Mouse (Mus musculus): ENCODE measurements around the gene Stard9. TPM values are rescaled to one million over a fixed set of nuclear protein-coding genes. Genes with fewer than 3 reads are reported as not detected.

Stard9 gene
- polyA plus RNA-seq, 1 experiment = 4.4 TPM

- 0 out of 2 replicates have a peak, but pooled peaks cover 3% of the 10 kb centered on the region for H3K4me1 ChIP-seq (ENCODE audit: control insufficient read depth, insufficient read depth, low read length)
- under 1% methylated on average over 52 of the region's 52 CpGs for WGBS
- TF ChIP-seq POLR2A (IDR thresholded peaks at IDR 0.05; ENCODE audit: low read depth, low read length) (peak; percentile 30), CTCF (conservative IDR thresholded peaks at IDR 0.05; ENCODE audit: insufficient read depth, insufficient read length, low read depth, low read length) (0 out of 2 replicates have a peak, but pooled peaks have one; percentile 16)
- peak; percentile 92 for DNase-seq
- H3K4me3 ChIP-seq (ENCODE audit: insufficient read depth, low read depth, low read length) = peak within 1 kb of the TSS; percentile 93
- H3K36me3 ChIP-seq (ENCODE audit: control insufficient read depth, insufficient read depth, low read length) = peaks cover 1% of the 10 kb centered on the region; the same call in 1 of the 2 replicates
- no peaks in the 10 kb centered on the region for H3K27me3 ChIP-seq (replicated peaks; ENCODE audit: control insufficient read depth, insufficient read depth, low read length)
- peak within 1 kb of the TSS; percentile 81 for H3K27ac ChIP-seq (ENCODE audit: insufficient read depth, low read depth, low read length)
These were observed 19.8 kb upstream of the Stard9 start, which contains the start of the genes Haus2 and Lrrc57 for GRCm38 (mm10) chr2:120608830-120609723. Gene Haus2, plus strand, starts transcription at chr2:120609383. Gene Lrrc57, minus strand, starts transcription at chr2:120609520.

DNA sequence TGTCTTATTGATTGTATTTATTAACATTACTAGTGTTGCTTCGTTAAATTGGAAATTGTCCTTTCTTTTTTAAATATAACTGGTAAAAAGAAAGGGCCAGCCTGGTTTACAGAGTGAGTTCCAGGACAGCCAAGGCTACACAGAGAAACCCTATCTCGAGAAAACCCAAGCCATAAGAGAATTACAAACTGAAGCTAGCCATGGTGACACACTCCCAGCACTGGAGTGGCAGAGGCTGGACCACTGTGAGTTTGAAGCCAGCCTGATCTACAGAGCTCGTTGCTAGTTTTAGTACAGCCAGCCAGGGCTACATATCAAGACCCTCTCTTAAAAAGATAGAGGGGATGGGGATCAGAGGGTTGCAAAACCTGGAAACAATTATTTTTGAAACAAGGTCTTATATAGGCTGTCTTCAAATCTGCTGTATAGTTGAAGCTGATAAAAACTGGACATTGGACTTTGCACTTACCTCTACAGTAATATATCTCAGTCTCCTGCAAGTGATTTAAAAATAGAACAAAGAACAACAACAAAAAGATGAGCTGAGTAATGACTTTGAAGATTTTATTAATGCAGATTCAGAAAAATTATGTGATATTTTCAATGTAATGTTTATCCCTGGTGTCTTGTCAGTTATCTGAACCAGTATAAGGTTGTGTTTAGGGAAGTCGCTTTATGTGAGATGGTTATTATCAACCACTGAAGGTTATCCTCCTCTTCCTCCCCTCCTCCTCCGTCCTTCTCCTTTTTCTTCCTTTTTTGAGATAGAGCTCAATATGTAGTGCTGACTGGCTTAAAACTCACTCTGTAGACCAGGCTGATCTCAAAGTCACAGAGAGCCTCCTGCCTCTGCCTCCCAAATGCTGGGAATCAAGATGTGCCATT is 12.4 kb upstream of the Stard9 start:
- Histone ChIP-seq H3K27me3 (replicated peaks; ENCODE audit: control insufficient read depth, insufficient read depth, low read length) (no peaks in the 10 kb centered on the region), H3K27ac (ENCODE audit: insufficient read depth, low read depth, low read length) (no peak overlapping the region), H3K4me3 (ENCODE audit: insufficient read depth, low read depth, low read length) (no peak overlapping the region), H3K36me3 (ENCODE audit: control insufficient read depth, insufficient read depth, low read length) (no peaks in the 10 kb centered on the region), H3K4me1 (ENCODE audit: control insufficient read depth, insufficient read depth, low read length) (no peaks in the 10 kb centered on the region)
- TF ChIP-seq POLR2A (IDR thresholded peaks at IDR 0.05; ENCODE audit: low read depth, low read length) (no peak), CTCF (conservative IDR thresholded peaks at IDR 0.05; ENCODE audit: insufficient read depth, insufficient read length, low read depth, low read length) (no peak)
- no peak for DNase-seq
- WGBS = 95% methylated on average over 5 of the region's 5 CpGs

DNA sequence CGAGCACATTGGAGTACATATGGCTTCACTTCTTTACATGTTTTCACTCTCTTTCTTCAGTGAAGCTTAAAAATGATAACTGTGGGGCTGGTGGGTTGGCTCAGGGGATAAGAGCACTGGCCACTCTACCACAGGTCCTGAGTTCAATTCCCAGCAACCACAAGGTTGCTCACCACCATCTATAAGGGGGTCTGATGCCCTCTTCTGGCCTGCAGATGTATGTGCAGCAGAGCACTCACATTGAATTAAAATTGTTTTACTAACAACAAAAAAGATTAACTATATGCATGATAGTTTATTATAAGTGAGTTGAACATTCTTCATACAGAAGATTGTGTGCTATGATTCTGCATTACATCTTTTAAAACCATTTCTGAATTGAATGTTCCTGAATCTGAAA is 9.4 kb upstream of the Stard9 start:
- Histone ChIP-seq H3K4me3 (ENCODE audit: insufficient read depth, low read depth, low read length) (no peak overlapping the region), H3K36me3 (ENCODE audit: control insufficient read depth, insufficient read depth, low read length) (no peaks in the 10 kb centered on the region), H3K27me3 (replicated peaks; ENCODE audit: control insufficient read depth, insufficient read depth, low read length) (no peaks in the 10 kb centered on the region), H3K4me1 (ENCODE audit: control insufficient read depth, insufficient read depth, low read length) (no peaks in the 10 kb centered on the region), H3K27ac (ENCODE audit: insufficient read depth, low read depth, low read length) (no peak overlapping the region)
- DNase-seq = no peak
- no peak for TF ChIP-seq POLR2A (IDR thresholded peaks at IDR 0.05; ENCODE audit: low read depth, low read length)
- peak; percentile 25; the same call in 1 of the 2 replicates for TF ChIP-seq CTCF (conservative IDR thresholded peaks at IDR 0.05; ENCODE audit: insufficient read depth, insufficient read length, low read depth, low read length)
- WGBS = 97% methylated on average over 1 of the region's 1 CpGs

- H3K27ac ChIP-seq (ENCODE audit: insufficient read depth, low read depth, low read length) = no peak overlapping the region
- no peaks in the 10 kb centered on the region for H3K27me3 ChIP-seq (replicated peaks; ENCODE audit: control insufficient read depth, insufficient read depth, low read length)
- TF ChIP-seq POLR2A (IDR thresholded peaks at IDR 0.05; ENCODE audit: low read depth, low read length) (no peak), CTCF (conservative IDR thresholded peaks at IDR 0.05; ENCODE audit: insufficient read depth, insufficient read length, low read depth, low read length) (no peak)
These were observed 6.0 kb upstream of the Stard9 start for GRCm38 (mm10) chr2:120622920-120623319.

DNA sequence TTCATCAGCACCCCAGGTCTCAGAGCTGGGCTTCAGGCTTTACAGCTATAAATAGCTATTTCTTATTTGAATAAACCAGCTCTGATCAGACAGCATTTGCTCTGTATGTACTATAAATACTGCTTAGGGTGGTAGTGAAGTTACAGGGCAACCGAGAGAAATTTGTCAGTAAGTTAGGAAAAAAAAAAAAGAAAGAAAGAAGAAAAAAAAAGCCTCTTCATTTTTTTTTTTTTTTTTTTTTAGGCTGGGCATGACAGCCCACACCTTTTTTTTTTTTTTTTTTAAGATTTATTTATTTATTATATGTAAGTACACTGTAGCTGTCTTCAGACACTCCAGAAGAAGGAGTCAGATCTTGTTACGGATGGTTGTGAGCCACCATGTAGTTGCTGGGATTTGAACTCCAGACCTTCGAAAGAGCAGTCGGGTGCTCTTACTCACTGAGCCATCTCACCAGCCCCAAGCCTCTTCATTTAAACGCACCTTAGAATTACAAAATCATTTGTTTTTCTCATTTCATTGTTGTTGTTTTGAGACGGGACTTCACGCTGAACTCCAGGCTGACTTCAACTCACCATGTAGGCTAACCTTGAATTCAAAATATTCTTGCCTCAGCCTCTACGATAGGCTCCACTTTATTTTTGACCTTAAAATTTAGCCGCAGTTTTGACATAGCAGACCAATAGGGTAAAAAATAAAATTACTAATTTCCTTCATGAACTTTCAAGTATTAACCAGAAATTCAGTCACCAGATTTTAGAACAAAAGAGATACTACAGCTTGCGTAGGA is 650 bp upstream of the Stard9 start:
- Histone ChIP-seq H3K27me3 (replicated peaks; ENCODE audit: control insufficient read depth, insufficient read depth, low read length) (no peaks in the 10 kb centered on the region), H3K4me3 (ENCODE audit: insufficient read depth, low read depth, low read length) (no peak overlapping the region), H3K27ac (ENCODE audit: insufficient read depth, low read depth, low read length) (no peak overlapping the region), H3K36me3 (ENCODE audit: control insufficient read depth, insufficient read depth, low read length) (no peaks in the 10 kb centered on the region), H3K4me1 (ENCODE audit: control insufficient read depth, insufficient read depth, low read length) (0 out of 2 replicates have a peak, but pooled peaks cover 2% of the 10 kb centered on the region)
- TF ChIP-seq CTCF (conservative IDR thresholded peaks at IDR 0.05; ENCODE audit: insufficient read depth, insufficient read length, low read depth, low read length) = no peak
- TF ChIP-seq POLR2A (IDR thresholded peaks at IDR 0.05; ENCODE audit: low read depth, low read length) = no peak
- DNase-seq = no peak
- WGBS = 19% methylated on average over 10 of the region's 10 CpGs

More at GRCm38 (mm10) chr2:120622920-120623319, 6.0 kb upstream of the Stard9 start:
- Histone ChIP-seq H3K36me3 (ENCODE audit: control insufficient read depth, insufficient read depth, low read length) (no peaks in the 10 kb centered on the region), H3K4me1 (ENCODE audit: control insufficient read depth, insufficient read depth, low read length) (no peaks in the 10 kb centered on the region), H3K4me3 (ENCODE audit: insufficient read depth, low read depth, low read length) (no peak overlapping the region)
- no peak for DNase-seq

DNA sequence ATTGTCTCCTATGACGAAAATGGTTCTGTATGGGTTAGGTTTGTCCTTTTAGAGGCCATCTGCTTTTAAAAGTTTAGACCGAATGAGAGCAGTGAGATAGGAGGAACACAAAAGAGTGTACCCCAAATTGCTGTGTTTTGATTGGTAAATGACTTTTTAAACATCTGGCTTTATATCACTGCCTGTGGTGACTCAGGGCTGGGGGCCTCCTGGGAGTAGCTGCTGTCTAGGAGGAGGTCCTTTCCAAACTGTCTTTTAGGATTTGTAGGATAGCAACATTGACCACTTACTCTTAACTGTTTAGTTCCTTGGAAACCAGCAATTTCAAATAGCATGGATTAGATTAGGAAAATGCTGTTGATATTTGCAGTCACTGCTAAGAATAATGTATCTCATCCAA is 1.3 kb downstream of the Stard9 start:
- WGBS = 65% methylated on average over 2 of the region's 2 CpGs

More for the DNA sequence above, 1.3 kb downstream of the Stard9 start:
- H3K4me1 ChIP-seq (ENCODE audit: control insufficient read depth, insufficient read depth, low read length) = 0 out of 2 replicates have a peak, but pooled peaks cover 2% of the 10 kb centered on the region
- TF ChIP-seq POLR2A (IDR thresholded peaks at IDR 0.05; ENCODE audit: low read depth, low read length) (no peak), CTCF (conservative IDR thresholded peaks at IDR 0.05; ENCODE audit: insufficient read depth, insufficient read length, low read depth, low read length) (no peak)
- no peaks in the 10 kb centered on the region for H3K27me3 ChIP-seq (replicated peaks; ENCODE audit: control insufficient read depth, insufficient read depth, low read length)
- H3K36me3 ChIP-seq (ENCODE audit: control insufficient read depth, insufficient read depth, low read length) = no peaks in the 10 kb centered on the region
- no peak overlapping the region for H3K27ac ChIP-seq (ENCODE audit: insufficient read depth, low read depth, low read length)
- DNase-seq = no peak
- H3K4me3 ChIP-seq (ENCODE audit: insufficient read depth, low read depth, low read length) = no peak overlapping the region
